Mouse (Mus musculus): ENCODE data around the gene Smpd1.

Gene Smpd1

GRCm38 (mm10) chr7:105554212-105554942, at the start of gene Smpd1:
Smpd1 (plus strand) TSS chr7:105554360.
- peak; percentile 95 for DNase-seq

DNA sequence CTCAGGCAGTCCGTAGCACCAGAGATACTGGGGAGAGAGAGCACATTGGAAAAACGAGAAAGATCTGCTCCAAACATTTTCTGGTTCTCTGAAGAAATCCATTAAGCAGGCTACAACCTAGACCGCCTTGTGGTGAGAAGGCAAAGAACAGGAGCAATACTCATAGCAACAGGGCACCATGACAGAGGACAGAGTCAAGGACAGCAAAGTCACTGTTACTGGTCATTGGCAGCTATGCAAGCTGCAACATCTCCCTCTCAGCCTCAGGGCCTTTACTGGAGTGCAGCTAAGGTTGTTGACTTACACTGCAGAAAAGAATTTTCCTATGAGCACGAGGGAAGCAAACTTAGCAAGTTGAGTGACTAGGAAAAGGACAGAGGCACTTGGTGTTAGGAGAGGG, 46.9 kb upstream of the Smpd1 start:
- no peak for DNase-seq

GRCm38 (mm10) chr7:105510143-105510542, 44.0 kb upstream of the Smpd1 start:
- peak; percentile 38 for DNase-seq

- DNase-seq, result no peak
Measured at GRCm38 (mm10) chr7:105513845-105514291, 40.3 kb upstream of the Smpd1 start.

DNA sequence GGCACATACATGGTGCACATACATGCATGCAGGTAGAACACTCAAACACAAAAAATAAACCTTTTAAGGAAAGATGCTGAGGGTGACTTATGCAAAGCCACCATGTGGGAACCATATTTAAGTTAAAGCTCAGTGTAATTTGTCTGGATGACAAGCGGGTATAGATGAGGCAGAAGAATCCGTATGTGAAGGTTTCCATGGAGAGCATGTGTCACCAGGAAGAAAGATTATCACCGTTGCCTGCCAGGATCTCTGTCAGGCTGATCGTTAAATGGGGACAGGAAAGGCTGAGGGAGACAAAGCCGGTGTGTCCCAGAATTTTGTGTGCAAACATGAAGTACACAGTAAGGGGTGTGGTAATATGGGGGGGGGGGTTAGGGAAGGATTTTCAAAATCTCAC, 39.6 kb upstream of the Smpd1 start:
- DNase-seq, result no peak

GRCm38 (mm10) chr7:105515178-105515577, 39.0 kb upstream of the Smpd1 start:
- DNase-seq, result peak; percentile 44

DNA sequence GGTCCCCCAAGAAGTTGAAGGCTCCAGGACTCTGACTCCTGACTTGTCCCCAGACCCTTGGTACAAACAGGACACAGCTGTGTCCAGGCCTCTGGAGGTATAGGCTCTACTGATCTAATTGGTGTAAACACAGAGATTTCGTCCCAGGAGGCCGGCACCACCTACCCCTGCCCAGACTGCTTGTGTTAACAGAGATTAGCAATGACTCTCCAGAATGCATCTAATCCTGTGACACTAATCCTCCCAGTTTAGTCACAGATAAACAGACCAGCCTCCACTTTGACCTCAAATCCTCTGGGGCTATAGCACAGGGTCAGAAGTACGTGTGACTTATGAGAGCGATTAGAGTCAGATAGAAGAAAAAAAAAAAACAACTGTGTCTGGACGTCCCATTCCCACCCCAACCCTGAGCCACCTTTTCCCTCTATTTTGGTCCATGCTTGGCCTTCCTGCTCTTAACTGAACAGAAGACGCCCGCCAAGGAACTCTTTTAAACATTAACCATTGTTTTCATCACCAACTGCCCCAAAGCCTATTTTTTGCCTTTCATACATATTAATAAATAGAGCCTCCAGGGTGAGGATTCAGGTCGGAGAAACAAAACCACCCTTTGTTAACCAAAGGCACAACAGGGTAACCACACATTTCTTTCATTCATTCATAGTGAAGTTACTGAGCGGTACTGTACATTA, 37.3 kb upstream of the Smpd1 start:
- DNase-seq, result no peak

DNA sequence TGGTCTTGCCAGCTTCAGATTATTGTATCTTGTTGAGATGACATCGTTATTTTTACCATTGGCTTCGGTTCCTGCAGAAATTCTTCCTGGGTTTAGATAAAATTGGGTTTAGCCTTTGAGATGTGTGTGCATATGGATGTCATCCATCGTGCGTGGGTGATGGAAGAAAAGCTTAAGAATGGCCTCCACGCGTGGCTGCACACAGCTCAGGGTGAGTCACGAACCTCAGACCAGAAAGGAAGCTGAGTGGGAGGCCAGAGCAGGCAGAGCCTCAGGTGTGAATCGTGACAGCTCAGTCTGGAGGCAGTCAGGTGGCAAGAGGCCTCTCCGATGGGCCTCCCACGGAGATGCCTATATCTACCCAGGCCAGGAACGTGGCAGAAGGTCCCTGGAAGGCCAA, 34.8 kb upstream of the Smpd1 start:
- peak; percentile 94 for DNase-seq

GRCm38 (mm10) chr7:105519771-105520170, 34.4 kb upstream of the Smpd1 start:
- DNase-seq, result peak; percentile 40

GRCm38 (mm10) chr7:105520201-105520600, 34.0 kb upstream of the Smpd1 start:
- DNase-seq, result no peak

DNA sequence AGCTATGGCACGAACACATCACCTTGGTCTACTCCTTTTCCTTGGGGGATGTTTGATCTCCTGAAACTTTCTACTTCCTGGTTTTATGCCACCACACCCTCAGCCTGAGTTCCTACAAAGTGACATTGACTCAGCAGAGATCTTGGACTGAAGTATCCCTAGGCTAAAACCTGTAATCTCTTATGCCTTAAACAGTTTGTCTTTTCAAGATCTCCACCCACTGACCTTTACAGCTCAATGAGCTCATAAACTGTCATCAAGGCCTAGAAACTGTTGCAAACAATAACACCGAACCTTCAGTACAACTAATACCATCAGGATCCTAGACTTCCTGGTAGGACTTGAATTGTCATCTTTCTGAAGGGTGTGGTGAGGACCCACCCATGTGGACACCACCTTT, 29.9 kb upstream of the Smpd1 start:
- no peak for DNase-seq

GRCm38 (mm10) chr7:105527306-105527937, 26.7 kb upstream of the Smpd1 start:
- peak; percentile 32 for DNase-seq

- DNase-seq, result no peak
Measured at GRCm38 (mm10) chr7:105528094-105528493, 26.1 kb upstream of the Smpd1 start.

DNA sequence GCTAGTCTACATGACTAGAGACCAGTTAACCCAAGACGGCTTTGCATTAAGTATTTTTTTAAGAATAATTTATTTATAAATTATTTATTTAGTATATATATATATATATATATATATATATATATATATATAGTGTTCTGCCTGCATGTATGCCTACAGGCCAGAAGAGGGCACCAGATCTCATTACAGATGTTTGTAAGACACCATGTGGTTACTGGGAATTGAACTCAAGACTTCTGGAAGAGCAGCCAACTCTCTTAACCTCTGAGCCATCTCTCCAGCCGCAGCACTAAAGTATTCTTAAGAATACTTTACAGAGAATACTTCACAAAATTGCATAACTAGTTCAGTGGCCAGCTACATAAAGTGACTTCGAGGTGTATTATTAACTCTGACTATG, 20.0 kb upstream of the Smpd1 start:
- DNase-seq, result no peak

DNA sequence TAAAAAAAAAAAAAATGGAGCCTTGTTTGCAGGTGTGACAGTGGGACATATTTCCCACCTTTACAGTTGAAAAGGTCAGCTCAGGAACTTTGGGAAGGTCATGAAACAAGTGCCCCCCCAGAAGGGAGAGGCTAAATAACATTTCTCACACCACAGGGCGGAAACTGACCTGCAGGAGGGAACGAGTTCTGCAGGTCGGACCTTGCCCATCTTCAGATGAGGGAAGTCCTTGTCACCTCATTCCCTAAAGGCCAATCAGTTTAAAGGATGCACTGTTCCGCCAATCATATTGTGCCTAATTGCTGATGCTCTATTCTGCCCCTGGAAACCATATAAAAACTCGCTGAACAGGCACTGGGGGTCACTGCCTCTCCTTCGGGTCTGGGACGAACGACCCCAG, 8.2 kb upstream of the Smpd1 start:
- no peak for DNase-seq

DNA sequence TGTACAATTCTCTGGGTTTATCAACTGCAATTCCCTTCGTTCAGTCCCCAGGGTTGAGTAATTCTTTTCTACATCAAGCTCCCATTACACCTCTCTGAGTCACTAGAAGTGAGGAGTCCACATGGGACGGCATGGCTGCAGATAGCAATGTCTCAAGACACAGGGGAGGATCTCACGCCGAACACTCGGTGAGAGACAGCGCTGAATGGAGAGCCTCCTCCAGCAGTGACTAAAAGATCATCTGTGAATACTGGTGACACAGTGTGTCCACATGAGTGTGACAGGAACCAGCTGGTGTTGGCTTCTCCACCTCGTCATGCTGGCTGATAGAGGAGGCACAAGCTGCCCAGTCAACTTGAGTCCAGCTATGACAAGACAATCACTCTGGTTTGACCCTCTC, 6.2 kb upstream of the Smpd1 start:
- no peak for DNase-seq

DNA sequence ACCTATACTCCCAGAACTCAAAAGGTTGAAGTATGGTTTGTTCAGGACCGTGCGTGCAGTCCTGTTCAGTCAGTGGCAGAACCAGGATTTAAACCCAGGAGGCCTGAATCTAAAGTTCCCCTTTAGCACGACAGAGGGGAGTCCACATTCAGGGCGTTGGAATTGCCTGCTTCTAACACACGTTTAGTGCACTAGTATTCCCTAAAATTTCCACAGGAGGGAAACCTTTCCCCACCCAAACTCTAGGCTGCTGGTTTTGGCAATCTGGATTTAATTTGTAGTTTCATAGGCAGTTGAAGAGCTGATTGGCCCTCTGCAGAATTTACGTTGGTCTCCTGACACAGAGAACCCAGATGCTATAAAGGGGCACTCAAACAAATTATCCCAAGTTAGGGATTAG, 5.1 kb upstream of the Smpd1 start:
- peak; percentile 58 for DNase-seq

DNA sequence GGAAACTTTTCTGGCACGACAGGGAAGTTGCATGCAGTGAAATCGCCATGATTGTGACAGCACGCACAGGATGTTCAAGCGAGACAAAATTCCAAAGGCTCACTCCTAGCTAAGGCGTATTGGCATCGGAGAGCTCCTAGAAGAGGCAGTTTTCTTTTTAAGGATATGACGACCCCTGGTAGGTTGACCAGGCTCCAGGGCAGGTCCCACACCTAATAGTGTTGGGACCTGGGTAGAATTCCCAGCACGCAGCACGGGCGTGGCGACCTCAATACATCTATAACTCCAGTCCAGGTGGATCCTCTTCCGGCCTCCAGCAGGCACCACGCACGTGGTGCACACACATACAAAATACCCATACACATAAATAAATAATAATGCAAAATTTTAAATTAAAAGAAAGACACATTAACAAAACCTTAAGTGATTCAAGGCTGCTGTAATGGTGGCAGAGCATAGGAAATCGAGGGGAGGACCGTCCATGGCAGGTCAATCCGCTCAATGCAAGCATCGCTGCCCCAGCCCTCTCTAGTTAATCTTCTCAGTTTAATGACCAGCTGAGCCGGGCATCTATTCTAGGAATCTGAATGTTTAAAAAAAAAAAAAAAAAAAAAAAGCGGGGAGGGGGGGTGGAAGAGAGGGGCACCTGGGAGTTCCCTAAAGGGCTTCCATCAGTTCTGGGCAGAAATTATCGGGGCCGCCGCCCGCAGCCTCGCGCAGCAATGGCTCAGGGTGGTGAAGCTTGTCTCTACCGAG, 526 bp upstream of the Smpd1 start:
- DNase-seq, result no peak

DNA sequence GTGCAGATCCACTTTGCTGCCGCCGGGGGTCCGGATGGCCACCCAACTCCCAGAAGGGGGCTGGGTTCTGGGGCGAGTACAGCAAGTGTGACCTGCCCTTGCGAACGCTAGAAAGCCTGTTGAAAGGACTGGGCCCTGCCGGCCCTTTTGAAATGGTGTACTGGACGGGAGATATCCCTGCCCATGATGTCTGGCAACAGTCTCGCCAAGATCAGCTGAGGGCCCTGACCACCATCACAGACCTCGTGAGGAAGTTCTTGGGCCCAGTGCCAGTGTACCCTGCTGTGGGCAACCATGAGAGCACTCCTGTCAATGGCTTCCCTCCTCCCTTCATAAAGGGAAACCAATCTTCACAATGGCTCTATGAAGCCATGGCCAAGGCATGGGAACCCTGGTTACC, 1.4 kb downstream of the Smpd1 start:
- no peak for DNase-seq

DNA sequence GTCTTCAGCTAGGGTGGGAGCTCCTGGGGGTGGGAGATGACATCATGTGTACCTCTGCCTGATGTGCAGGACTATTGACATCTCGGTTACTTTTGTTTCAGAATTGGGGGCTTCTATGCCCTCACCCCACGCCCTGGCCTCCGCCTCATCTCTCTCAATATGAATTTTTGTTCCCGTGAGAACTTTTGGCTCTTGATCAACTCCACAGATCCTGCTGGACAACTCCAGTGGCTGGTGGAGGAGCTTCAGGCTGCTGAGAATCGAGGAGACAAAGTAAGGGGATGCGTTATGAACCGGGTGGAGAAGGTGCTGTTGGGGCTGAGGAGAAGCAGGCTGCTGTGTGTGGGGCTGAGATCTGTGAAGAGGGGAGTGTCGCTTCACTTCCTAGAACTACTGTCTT, 2.2 kb downstream of the Smpd1 start:
- no peak for DNase-seq

- DNase-seq, result no peak
Measured at GRCm38 (mm10) chr7:105557671-105558070, 3.5 kb downstream of the Smpd1 start.

GRCm38 (mm10) chr7:105559016-105559415, 4.9 kb downstream of the Smpd1 start:
- DNase-seq, result peak; percentile 85

GRCm38 (mm10) chr7:105562317-105562716, 8.2 kb downstream of the Smpd1 start:
- DNase-seq, result no peak
